Mouse (Mus musculus): ENCODE measurements around the gene Pde4d.

The Pde4d gene

GRCm38 (mm10) chr13:109891910-109892265, 1442.1 kb downstream of the Pde4d start:
- DNase-seq (ENCODE audit: low read depth), result no peak

GRCm38 (mm10) chr13:109899442-109900428, 1450.0 kb downstream of the Pde4d start:
- peak; percentile 54 for DNase-seq (ENCODE audit: low read depth)

- no peak for DNase-seq (ENCODE audit: low read depth)
These were observed 1452.1 kb downstream of the Pde4d start for GRCm38 (mm10) chr13:109901811-109902210.

- peak; percentile 60 for DNase-seq (ENCODE audit: low read depth)
These were observed 1452.7 kb downstream of the Pde4d start for GRCm38 (mm10) chr13:109902460-109902854.

- DNase-seq (ENCODE audit: low read depth), result peak; percentile 86
These were observed 1453.4 kb downstream of the Pde4d start for GRCm38 (mm10) chr13:109902855-109903763.

GRCm38 (mm10) chr13:109903764-109904510, 1454.2 kb downstream of the Pde4d start:
- DNase-seq (ENCODE audit: low read depth), result no peak

GRCm38 (mm10) chr13:109906342-109906888, 1456.7 kb downstream of the Pde4d start:
- DNase-seq (ENCODE audit: low read depth), result no peak

GRCm38 (mm10) chr13:109907634-109908033, 1457.9 kb downstream of the Pde4d start:
- DNase-seq (ENCODE audit: low read depth), result peak; percentile 74

GRCm38 (mm10) chr13:109908386-109908785, 1458.6 kb downstream of the Pde4d start:
- no peak for DNase-seq (ENCODE audit: low read depth)

- no peak for DNase-seq (ENCODE audit: low read depth)
These were observed 1459.4 kb downstream of the Pde4d start for GRCm38 (mm10) chr13:109909111-109909510.

GRCm38 (mm10) chr13:109910915-109911314, 1461.2 kb downstream of the Pde4d start:
- no peak for DNase-seq (ENCODE audit: low read depth)

GRCm38 (mm10) chr13:109912635-109913034, 1462.9 kb downstream of the Pde4d start:
- no peak for DNase-seq (ENCODE audit: low read depth)

- DNase-seq (ENCODE audit: low read depth), result no peak
These were observed 1464.5 kb downstream of the Pde4d start for GRCm38 (mm10) chr13:109914246-109914645.

GRCm38 (mm10) chr13:109914846-109915245, 1465.1 kb downstream of the Pde4d start:
- no peak for DNase-seq (ENCODE audit: low read depth)

GRCm38 (mm10) chr13:109915501-109915900, 1465.8 kb downstream of the Pde4d start:
- DNase-seq (ENCODE audit: low read depth), result no peak

- no peak for DNase-seq (ENCODE audit: low read depth)
These were observed 1466.2 kb downstream of the Pde4d start for GRCm38 (mm10) chr13:109915964-109916363.

- no peak for DNase-seq (ENCODE audit: low read depth)
These were observed 1467.8 kb downstream of the Pde4d start for GRCm38 (mm10) chr13:109917551-109917950.

GRCm38 (mm10) chr13:109918631-109919030, 1468.9 kb downstream of the Pde4d start:
- no peak for DNase-seq (ENCODE audit: low read depth)

GRCm38 (mm10) chr13:109920256-109920655, 1470.5 kb downstream of the Pde4d start:
- no peak for DNase-seq (ENCODE audit: low read depth)

GRCm38 (mm10) chr13:109921336-109922038, 1471.7 kb downstream of the Pde4d start:
- no peak for DNase-seq (ENCODE audit: low read depth)

- peak; percentile 81 for DNase-seq (ENCODE audit: low read depth)
These were observed 1472.5 kb downstream of the Pde4d start for GRCm38 (mm10) chr13:109922228-109922627.

Measured in NIH3T3 (cell line).